Mouse (Mus musculus): ENCODE results near the gene Abcc1. TPM values are rescaled to one million over a fixed set of nuclear protein-coding genes. Genes with fewer than 3 reads are reported as not detected.

Abcc1 gene
- polyA plus RNA-seq, 1 experiment = 3.7 TPM

DNA sequence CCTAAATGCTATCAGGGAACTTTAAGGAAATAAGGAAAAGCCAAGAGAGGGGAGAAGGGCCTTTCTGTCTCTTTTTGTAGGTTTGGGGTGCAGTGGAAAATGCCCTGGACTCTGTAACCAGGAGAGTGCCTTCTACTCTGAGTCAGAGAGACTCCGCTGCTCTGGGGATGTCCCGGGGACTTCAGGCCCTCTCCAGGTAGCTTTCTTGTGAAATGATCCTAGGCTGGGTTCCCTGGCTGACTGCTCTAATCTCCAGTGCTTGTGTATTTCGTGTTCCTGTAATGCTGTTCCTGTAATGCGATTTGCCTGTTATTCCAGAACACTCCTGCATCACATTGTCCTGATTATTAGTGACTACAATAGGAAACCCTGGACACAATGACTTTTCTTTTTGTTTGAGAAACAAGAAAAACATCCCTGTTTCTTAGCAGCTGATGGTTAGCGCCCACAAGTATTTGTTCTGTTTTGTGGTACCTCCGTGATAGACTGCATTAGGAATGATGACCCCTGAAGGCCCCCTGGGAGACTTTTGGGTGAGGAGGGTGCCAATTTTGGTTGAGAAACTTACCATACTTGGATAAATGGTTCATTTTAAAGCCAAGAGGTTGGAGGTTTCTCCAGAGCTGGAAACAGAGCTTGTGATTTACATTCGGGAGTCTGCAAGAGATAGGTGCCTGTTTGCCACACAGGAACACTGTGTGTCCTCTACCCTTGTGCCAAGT, 902 bp downstream of the Abcc1 start:
- TF ChIP-seq CTCF (IDR thresholded peaks at IDR 0.05; ENCODE audit: extremely low read depth, insufficient read length, insufficient replicate concordance, low read depth, low read length) = no peak
- no peak for TF ChIP-seq POLR2A (IDR thresholded peaks at IDR 0.05; ENCODE audit: low read depth, low read length)
- Histone ChIP-seq H3K4me1 (ENCODE audit: control insufficient read depth, insufficient read depth, insufficient read length, low read length) (peaks cover 6% of the 10 kb centered on the region), H3K4me3 (ENCODE audit: low read depth, low read length) (peak overlapping the region; percentile 80), H3K27me3 (ENCODE audit: control insufficient read depth, insufficient read depth, low read length) (no peaks in the 10 kb centered on the region), H3K36me3 (ENCODE audit: control insufficient read depth, insufficient read depth, low read length) (no peaks in the 10 kb centered on the region), H3K27ac (ENCODE audit: insufficient read depth, low read depth, low read length) (no peak overlapping the region)
- WGBS = 43% methylated on average over 7 of the region's 7 CpGs

DNA sequence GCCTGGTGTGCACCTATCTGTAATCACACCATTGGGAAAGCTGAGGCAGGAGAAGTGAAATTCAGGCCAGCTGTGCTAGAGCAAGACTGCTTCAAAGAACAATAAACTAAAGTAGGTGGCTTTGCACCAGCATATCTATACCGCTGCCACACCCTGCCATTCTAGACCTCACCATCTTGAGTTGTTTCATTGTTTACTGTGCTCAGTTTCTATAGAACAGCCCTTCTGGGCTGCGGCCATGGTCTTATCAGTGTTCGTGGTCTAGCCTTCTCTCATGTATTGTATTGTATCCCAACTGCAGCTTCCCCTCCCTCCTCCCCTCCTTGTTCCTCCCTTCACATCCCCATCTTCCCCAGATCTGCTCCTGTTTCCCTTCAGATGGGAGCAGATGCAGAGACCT, 2.1 kb downstream of the Abcc1 start:
- Histone ChIP-seq H3K27me3 (ENCODE audit: control insufficient read depth, insufficient read depth, low read length) (no peaks in the 10 kb centered on the region), H3K4me1 (ENCODE audit: control insufficient read depth, insufficient read depth, insufficient read length, low read length) (peaks cover 6% of the 10 kb centered on the region), H3K27ac (ENCODE audit: insufficient read depth, low read depth, low read length) (no peak overlapping the region), H3K36me3 (ENCODE audit: control insufficient read depth, insufficient read depth, low read length) (no peaks in the 10 kb centered on the region), H3K4me3 (ENCODE audit: low read depth, low read length) (no peak overlapping the region)
- 61% methylated on average over 3 of the region's 3 CpGs for WGBS
- TF ChIP-seq POLR2A (IDR thresholded peaks at IDR 0.05; ENCODE audit: low read depth, low read length) (no peak), CTCF (IDR thresholded peaks at IDR 0.05; ENCODE audit: extremely low read depth, insufficient read length, insufficient replicate concordance, low read depth, low read length) (no peak)

DNA sequence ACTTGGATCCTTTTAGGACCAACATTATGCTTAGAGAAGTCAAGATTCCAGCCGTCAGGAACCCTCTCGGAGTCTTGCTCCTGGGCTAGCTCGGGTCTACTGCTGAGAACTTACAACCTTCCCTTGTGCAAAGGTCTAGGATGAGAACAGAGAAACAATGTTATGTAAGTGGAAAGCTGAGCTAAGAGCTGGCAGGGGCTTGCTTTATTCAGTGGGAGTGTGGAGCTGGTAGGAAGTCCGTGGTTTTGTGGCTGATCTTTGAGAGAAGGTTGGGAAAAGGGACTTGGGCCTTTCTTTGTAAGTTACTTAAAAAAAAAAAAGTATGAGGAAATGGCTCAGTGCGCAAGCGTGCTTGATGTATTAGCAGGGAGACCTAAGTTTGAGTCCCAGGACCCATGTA, 2.7 kb downstream of the Abcc1 start:
- no peaks in the 10 kb centered on the region for H3K27me3 ChIP-seq (ENCODE audit: control insufficient read depth, insufficient read depth, low read length)
- peaks cover 6% of the 10 kb centered on the region for H3K4me1 ChIP-seq (ENCODE audit: control insufficient read depth, insufficient read depth, insufficient read length, low read length)
- WGBS = 86% methylated on average over 6 of the region's 6 CpGs
- H3K4me3 ChIP-seq (ENCODE audit: low read depth, low read length) = no peak overlapping the region
- no peaks in the 10 kb centered on the region for H3K36me3 ChIP-seq (ENCODE audit: control insufficient read depth, insufficient read depth, low read length)
- no peak overlapping the region for H3K27ac ChIP-seq (ENCODE audit: insufficient read depth, low read depth, low read length)
- TF ChIP-seq CTCF (IDR thresholded peaks at IDR 0.05; ENCODE audit: extremely low read depth, insufficient read length, insufficient replicate concordance, low read depth, low read length) (no peak), POLR2A (IDR thresholded peaks at IDR 0.05; ENCODE audit: low read depth, low read length) (no peak)

DNA sequence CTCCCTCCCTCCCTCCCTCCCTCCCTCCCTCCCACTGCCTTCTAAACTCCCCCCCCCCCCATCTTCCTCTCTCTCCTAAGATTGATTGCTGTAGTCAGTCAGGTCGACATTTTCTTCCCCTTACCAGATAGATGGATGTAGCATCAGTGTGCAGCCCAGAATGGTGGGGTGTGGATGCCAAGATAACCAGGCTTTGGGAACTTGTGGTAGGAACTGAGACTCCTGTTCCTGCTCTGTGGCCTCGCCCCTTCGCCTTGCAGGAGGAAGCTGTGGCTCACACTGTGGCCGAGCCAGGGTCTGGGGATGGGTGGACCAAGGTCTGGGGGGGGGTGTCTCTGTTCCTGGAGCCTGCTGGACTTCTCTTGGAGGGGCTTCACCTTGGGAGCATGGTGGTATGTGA, 4.1 kb downstream of the Abcc1 start:
- Histone ChIP-seq H3K36me3 (ENCODE audit: control insufficient read depth, insufficient read depth, low read length) (no peaks in the 10 kb centered on the region), H3K27ac (ENCODE audit: insufficient read depth, low read depth, low read length) (no peak overlapping the region), H3K27me3 (ENCODE audit: control insufficient read depth, insufficient read depth, low read length) (no peaks in the 10 kb centered on the region), H3K4me1 (ENCODE audit: control insufficient read depth, insufficient read depth, insufficient read length, low read length) (peaks cover 6% of the 10 kb centered on the region), H3K4me3 (ENCODE audit: low read depth, low read length) (no peak overlapping the region)
- TF ChIP-seq CTCF (IDR thresholded peaks at IDR 0.05; ENCODE audit: extremely low read depth, insufficient read length, insufficient replicate concordance, low read depth, low read length) = no peak
- no peak for TF ChIP-seq POLR2A (IDR thresholded peaks at IDR 0.05; ENCODE audit: low read depth, low read length)
- 61% methylated on average over 4 of the region's 4 CpGs for WGBS

DNA sequence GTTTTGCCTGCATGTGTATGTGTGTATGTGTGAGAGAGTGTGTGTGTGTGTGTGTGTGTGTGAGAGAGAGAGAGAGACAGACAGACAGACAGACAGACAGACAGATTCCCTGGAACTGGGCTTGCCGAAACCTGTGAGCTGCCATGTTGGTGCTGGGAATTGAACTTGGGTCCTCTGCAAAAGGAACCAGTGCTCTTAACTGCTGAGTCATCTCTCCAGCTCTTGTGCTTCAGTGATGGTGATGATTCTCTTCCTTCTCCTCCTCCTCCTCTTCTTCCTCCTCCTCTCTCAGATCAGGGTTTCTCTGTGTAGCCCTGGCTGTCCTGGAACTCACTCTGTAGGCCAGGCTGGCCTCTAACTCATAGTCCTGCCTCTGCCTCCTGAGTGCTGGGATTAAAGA, 4.7 kb downstream of the Abcc1 start:
- 100% methylated on average over 1 of the region's 1 CpGs for WGBS
- Histone ChIP-seq H3K4me3 (ENCODE audit: low read depth, low read length) (no peak overlapping the region), H3K27me3 (ENCODE audit: control insufficient read depth, insufficient read depth, low read length) (no peaks in the 10 kb centered on the region), H3K36me3 (ENCODE audit: control insufficient read depth, insufficient read depth, low read length) (no peaks in the 10 kb centered on the region), H3K27ac (ENCODE audit: insufficient read depth, low read depth, low read length) (no peak overlapping the region), H3K4me1 (ENCODE audit: control insufficient read depth, insufficient read depth, insufficient read length, low read length) (peaks cover 5% of the 10 kb centered on the region)
- TF ChIP-seq POLR2A (IDR thresholded peaks at IDR 0.05; ENCODE audit: low read depth, low read length) (no peak), CTCF (IDR thresholded peaks at IDR 0.05; ENCODE audit: extremely low read depth, insufficient read length, insufficient replicate concordance, low read depth, low read length) (no peak)

DNA sequence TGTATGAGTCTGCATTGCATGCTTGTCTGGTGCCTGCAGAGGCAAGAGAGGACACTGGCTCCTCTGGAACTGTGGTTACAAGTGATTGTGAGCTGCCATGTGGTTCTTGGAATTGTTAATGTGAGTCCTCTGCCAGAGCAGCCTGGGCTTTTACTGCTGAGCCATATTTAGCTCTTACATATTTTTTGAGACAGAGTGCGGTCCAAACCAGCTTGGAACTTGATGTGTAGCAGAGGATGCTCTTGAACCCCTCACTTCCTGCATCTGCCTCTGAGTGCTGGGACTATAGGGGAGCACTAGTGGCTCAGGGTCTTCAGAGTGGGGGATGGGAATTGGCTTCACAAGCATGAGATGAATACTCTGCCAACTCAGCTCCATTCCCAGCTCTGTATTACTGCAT, 10.0 kb downstream of the Abcc1 start:
- no peak for TF ChIP-seq POLR2A (IDR thresholded peaks at IDR 0.05; ENCODE audit: low read depth, low read length)
- no peak for TF ChIP-seq CTCF (IDR thresholded peaks at IDR 0.05; ENCODE audit: extremely low read depth, insufficient read length, insufficient replicate concordance, low read depth, low read length)
- no peak overlapping the region for H3K27ac ChIP-seq (ENCODE audit: insufficient read depth, low read depth, low read length)
- H3K4me3 ChIP-seq (ENCODE audit: low read depth, low read length) = no peak overlapping the region
- no peaks in the 10 kb centered on the region for H3K4me1 ChIP-seq (ENCODE audit: control insufficient read depth, insufficient read depth, insufficient read length, low read length)
- WGBS = 84% methylated on average over 1 of the region's 1 CpGs
- no peaks in the 10 kb centered on the region for H3K27me3 ChIP-seq (ENCODE audit: control insufficient read depth, insufficient read depth, low read length)
- no peaks in the 10 kb centered on the region for H3K36me3 ChIP-seq (ENCODE audit: control insufficient read depth, insufficient read depth, low read length)

DNA sequence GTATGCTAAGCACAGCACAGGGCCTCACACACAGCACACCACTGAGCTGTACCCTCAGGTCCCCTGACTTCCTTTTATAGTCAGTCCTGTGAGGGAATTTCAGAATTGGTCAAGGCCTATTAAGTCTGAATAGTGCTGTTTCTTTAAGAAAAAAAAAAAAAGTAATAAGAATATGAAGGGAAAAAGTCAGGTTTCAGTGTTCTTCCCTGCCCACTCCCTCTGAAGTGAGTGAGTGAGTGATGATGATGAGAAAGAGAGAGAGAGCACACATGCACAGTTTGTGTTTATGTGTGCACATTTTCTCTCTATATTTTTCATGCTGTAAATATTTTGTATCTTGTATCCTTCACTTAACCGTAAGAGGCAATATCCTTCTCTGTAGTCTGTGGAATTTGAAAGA, 11.0 kb downstream of the Abcc1 start:
- Histone ChIP-seq H3K4me3 (ENCODE audit: low read depth, low read length) (no peak overlapping the region), H3K4me1 (ENCODE audit: control insufficient read depth, insufficient read depth, insufficient read length, low read length) (no peaks in the 10 kb centered on the region), H3K27ac (ENCODE audit: insufficient read depth, low read depth, low read length) (no peak overlapping the region), H3K27me3 (ENCODE audit: control insufficient read depth, insufficient read depth, low read length) (no peaks in the 10 kb centered on the region), H3K36me3 (ENCODE audit: control insufficient read depth, insufficient read depth, low read length) (no peaks in the 10 kb centered on the region)
- WGBS = 43% methylated on average over 1 of the region's 1 CpGs
- no peak for TF ChIP-seq CTCF (IDR thresholded peaks at IDR 0.05; ENCODE audit: extremely low read depth, insufficient read length, insufficient replicate concordance, low read depth, low read length)
- no peak for TF ChIP-seq POLR2A (IDR thresholded peaks at IDR 0.05; ENCODE audit: low read depth, low read length)

All from small intestine, adult 2 months (tissue).